Mouse (Mus musculus) neural tube, embryonic 14.5 days (tissue): ENCODE results near the gene Olfr92. TPM values are rescaled to one million over a fixed set of nuclear protein-coding genes. Genes with fewer than 3 reads are reported as not detected.
"Not testable (repeated sequence)": the region's sequence is repeated elsewhere in the genome, so short reads cannot be mapped to it uniquely, and the experiment has no call there.

ENCODE experiments used
- ATAC-seq: fragments of 200-750 bp; cut with Nextera tagmentation; 2 replicates; pipeline ENCODE4 v1.8.0; 2017; ENCODE audit warnings: low read depth, mild to moderate bottlenecking, moderate TSS enrichment, moderate library complexity
- H3K27ac ChIP-seq: fragments of 300-500 bp; sonication (generic); 2 replicates; pipeline ENCODE4 v1.5.1; 2014; ENCODE audit warnings: low read depth, mild to moderate bottlenecking, control low read depth, low read length, moderate library complexity, mixed read lengths
- H3K27me3 ChIP-seq: fragments of 300-500 bp; sonication (generic); 2 replicates; pipeline ENCODE4 v1.6.1; 2014; ENCODE audit warnings: low read length; ENCODE audit not compliant: control insufficient read depth, insufficient read depth
- H3K36me3 ChIP-seq: fragments of 300-500 bp; sonication (generic); 2 replicates; pipeline ENCODE4 v1.6.1; 2014; ENCODE audit warnings: low read length, mixed read lengths; ENCODE audit not compliant: control insufficient read depth, insufficient read depth
- H3K4me1 ChIP-seq: fragments of 300-500 bp; sonication (generic); 2 replicates; pipeline ENCODE4 v1.6.1; 2014; ENCODE audit warnings: low read length; ENCODE audit not compliant: control insufficient read depth, insufficient read depth
- H3K4me2 ChIP-seq: fragments of 300-500 bp; sonication (generic); 2 replicates; pipeline ENCODE4 v1.6.1; 2014; ENCODE audit warnings: mild to moderate bottlenecking, low read depth, low read length, control low read depth
- H3K4me3 ChIP-seq: fragments of 300-500 bp; sonication (generic); 2 replicates; pipeline ENCODE4 v1.5.1; 2014; ENCODE audit warnings: low read depth, low read length, control low read depth, mixed read lengths
- H3K9ac ChIP-seq: fragments of 300-500 bp; sonication (generic); replicated peaks from 2 replicates; pipeline ENCODE4 v1.6.1; 2014; ENCODE audit warnings: low read depth, mild to moderate bottlenecking, control low read depth, low read length, mixed read lengths
- H3K9me3 ChIP-seq: fragments of 300-500 bp; sonication (generic); 2 replicates; pipeline ENCODE4 v1.6.1; 2016; ENCODE audit warnings: low read length; ENCODE audit not compliant: control insufficient read depth
- WGBS: fragments of 180-500 bp; shearing (Covaris S2); extraction: QIAGEN DNeasy Blood & Tissue Kit; methylation state at CpG from one replicate; pipeline ENCODE4 v1.1.7; 2014; 5-methylcytosine and 5-hydroxymethylcytosine counted together
- polyA plus RNA-seq: library from polyadenylated mRNA; unstranded; fragments of >200 nt; fragmentation: Nextera tagmentation; extraction: Ambion mirVana; gene quantifications from 2 replicates; pipeline ENCODE4 v1.2.1, GENCODE M21; 2014

Olfr92 gene
- polyA plus RNA-seq, result not detected in 2 replicates

DNA sequence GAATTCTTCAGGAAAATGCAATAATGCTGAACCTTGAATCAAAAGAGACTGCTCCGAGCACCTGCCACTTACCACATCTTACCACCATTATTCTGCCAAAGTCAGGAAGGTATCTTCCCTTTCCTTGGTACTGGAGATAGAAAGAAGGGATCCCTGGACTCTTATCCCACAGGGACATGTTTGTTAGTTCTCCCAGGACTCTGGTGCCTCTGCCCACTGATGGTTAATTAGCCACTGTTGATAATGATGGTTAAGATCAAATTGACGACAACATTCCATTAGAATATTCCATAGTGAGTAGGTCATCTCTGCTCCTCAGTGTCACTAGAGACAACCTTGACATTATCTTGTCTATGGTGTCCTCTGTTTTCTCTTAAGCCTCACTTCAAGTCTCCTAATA lies at the start of gene Olfr92:
TSS of gene Olfr92 (minus strand) at position 101 of the 400 bp plus-strand sequence.
- H3K36me3 ChIP-seq, result no peaks in the 10 kb centered on the region
- H3K4me3 ChIP-seq, result no peak within 1 kb of the TSS
- H3K9ac ChIP-seq, result no peak within 1 kb of the TSS
- 94% methylated on average over 2 of the region's 2 CpGs for WGBS
- H3K9me3 ChIP-seq, result no peaks in the 10 kb centered on the region
- no peaks in the 10 kb centered on the region for H3K27me3 ChIP-seq
- no peak within 1 kb of the TSS for H3K27ac ChIP-seq
- ATAC-seq, result no peak
- no peaks in the 10 kb centered on the region for H3K4me1 ChIP-seq
- H3K4me2 ChIP-seq, result no peak within 1 kb of the TSS

DNA sequence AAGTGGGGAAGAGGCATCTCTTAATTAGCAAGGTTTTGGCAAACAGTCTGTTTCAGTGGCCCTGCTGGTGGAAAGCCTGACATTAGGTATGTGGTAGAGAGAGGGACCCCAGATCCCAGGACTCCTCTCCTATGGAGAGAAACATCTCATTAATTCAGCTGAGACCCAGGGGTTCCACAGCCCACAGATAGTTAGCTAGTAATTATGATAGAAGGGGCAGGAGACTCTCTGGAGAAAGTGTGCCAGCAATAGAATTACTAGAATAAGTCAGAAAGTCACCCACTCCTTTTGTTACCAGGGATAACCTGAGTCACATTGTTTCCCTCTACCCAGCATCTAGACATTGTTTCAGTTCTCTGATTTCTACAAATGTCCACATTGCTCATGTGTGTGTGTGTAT lies 41.5 kb upstream of the Olfr92 start, which contains the start of gene Olfr93:
TSS of gene Olfr93 (minus strand) at position 101 of the 400 bp plus-strand sequence.
- ATAC-seq, result no peak
- Histone ChIP-seq H3K27me3 (no peaks in the 10 kb centered on the region), H3K9ac (no peak within 1 kb of the TSS), H3K36me3 (no peaks in the 10 kb centered on the region), H3K9me3 (no peaks in the 10 kb centered on the region), H3K4me3 (no peak within 1 kb of the TSS), H3K4me1 (no peaks in the 10 kb centered on the region), H3K27ac (no peak within 1 kb of the TSS), H3K4me2 (no peak within 1 kb of the TSS)

DNA sequence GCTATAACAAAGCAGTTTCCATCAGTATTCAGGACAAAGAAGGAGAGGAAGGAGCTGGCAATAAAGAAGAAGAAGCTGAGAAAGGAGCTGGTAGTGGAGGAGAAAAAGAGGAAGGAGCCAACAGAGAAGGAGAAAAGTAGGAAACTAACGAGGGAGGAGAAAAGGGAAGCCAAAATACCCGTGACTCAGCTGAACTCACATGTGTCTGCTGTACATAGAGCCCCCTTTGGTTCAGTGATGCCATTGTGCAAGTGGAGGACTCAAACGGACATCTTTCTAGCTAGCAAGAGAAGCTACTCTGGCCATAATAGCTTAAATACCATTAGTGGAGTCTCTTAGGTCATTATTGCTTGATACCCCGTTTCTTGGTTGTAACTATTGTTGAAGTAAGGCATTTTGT lies 11.5 kb upstream of the Olfr92 start:
- ATAC-seq, H3K27me3 ChIP-seq, H3K9ac ChIP-seq, H3K4me1 ChIP-seq, H3K27ac ChIP-seq, H3K36me3 ChIP-seq, H3K4me3 ChIP-seq, H3K4me2 ChIP-seq, H3K9me3 ChIP-seq: not testable (repeated sequence)
- 76% methylated on average over 4 of the region's 4 CpGs for WGBS

DNA sequence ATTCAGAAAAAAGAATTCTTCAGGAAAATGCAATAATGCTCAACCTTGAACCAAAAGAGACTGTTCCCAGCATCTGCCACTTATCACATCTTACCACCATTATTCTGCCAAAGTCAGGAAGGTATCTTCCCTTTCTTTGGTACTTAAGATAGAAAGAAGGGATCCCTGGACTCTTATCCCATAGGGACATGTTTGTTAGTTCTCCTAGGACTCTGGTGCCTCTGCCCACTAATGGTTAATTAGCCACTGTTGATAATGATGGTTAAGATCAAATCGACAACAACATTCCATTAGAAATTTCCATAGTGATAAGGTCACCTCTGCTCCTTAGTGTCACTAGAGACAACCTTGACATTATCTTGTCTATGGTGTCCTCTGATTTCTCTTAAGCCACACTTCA lies 21.7 kb downstream of the Olfr92 start, which contains the start of gene Olfr91:
TSS of gene Olfr91 (minus strand) at position 101 of the 400 bp plus-strand sequence.
- 95% methylated on average over 1 of the region's 1 CpGs for WGBS
- ATAC-seq, result no peak
- H3K9me3 ChIP-seq, result no peaks in the 10 kb centered on the region

DNA sequence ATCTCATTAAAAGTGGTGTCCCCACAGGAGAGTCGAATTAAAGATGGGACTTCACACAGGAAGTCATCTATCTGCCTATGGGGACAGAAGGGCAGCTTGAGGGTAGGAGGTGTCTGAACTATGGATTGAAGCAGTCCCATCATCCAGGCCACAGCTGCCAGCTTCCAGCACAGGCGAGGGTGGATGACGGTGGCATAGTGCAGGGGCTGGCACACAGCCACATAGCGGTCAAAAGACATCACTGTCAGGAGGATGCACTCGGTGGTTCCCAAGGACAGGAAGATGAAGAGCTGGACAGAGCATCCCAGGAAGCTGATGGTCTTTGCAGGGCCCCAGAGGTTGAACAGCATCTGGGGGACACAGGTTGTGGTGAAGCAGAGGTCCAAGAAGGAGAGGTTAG lies 26.6 kb downstream of the Olfr92 start:
- H3K27me3 ChIP-seq, result no peaks in the 10 kb centered on the region
- no peaks in the 10 kb centered on the region for H3K4me1 ChIP-seq
- no peak overlapping the region for H3K9ac ChIP-seq
- H3K4me2 ChIP-seq, result no peak overlapping the region
- no peak overlapping the region for H3K4me3 ChIP-seq
- H3K36me3 ChIP-seq, result no peaks in the 10 kb centered on the region
- H3K27ac ChIP-seq, result no peak overlapping the region
- no peak for ATAC-seq
- WGBS, result 82% methylated on average over 5 of the region's 5 CpGs
- H3K9me3 ChIP-seq, result no peaks in the 10 kb centered on the region

More for the DNA sequence above, 21.7 kb downstream of the Olfr92 start, which contains the start of gene Olfr91:
- Histone ChIP-seq H3K27ac (no peak within 1 kb of the TSS), H3K9ac (no peak within 1 kb of the TSS), H3K27me3 (no peaks in the 10 kb centered on the region), H3K4me3 (no peak within 1 kb of the TSS), H3K36me3 (no peaks in the 10 kb centered on the region), H3K4me1 (no peaks in the 10 kb centered on the region), H3K4me2 (no peak within 1 kb of the TSS)

DNA sequence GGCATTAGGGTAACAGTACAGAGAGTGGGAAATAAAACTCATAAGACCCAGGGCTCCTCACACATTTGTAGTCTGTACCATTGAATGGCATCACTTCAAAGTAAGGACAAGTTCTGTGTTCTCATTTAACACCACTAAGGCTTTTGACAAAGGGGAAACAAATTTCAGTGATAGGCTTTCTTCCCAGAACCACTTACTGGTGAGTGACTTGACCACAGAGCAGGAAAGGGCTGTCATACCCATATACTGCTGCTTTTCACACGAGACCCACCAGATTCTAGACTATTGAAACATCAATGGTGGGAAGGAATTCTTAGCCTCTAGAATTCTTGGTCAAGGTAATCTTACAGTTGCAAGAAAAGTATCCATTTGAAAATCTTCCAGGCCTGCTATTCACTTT lies 27.7 kb downstream of the Olfr92 start:
- Histone ChIP-seq H3K4me3 (no peak overlapping the region), H3K27ac (no peak overlapping the region), H3K4me1 (no peaks in the 10 kb centered on the region), H3K9ac (no peak overlapping the region), H3K27me3 (no peaks in the 10 kb centered on the region), H3K4me2 (no peak overlapping the region), H3K9me3 (no peaks in the 10 kb centered on the region), H3K36me3 (no peaks in the 10 kb centered on the region)
- 78% methylated on average over 1 of the region's 1 CpGs for WGBS
- ATAC-seq, result no peak

DNA sequence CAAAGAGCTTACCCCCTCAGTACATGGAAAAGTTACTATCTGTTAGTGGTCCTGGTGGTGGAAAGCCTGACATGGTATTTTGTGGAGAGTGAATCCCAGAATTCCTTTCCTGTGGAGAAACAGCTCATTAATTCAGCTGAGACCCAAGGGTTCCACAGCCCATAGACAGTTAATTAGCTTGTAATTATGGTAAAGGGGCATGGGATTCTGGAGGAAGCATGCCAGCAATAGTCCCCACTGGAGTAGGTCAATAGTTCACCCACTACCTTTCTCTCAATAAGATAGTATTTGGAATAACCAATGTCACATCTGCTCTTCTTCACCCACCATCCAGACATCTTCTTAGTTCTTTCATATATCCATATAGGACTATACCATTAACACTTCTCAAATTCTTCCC lies 31.5 kb downstream of the Olfr92 start, which contains the start of gene Olfr90:
TSS of gene Olfr90 (minus strand) at position 101 of the 400 bp plus-strand sequence.
- ATAC-seq, result no peak
- Histone ChIP-seq H3K27me3 (no peaks in the 10 kb centered on the region), H3K9ac (no peak within 1 kb of the TSS)

DNA sequence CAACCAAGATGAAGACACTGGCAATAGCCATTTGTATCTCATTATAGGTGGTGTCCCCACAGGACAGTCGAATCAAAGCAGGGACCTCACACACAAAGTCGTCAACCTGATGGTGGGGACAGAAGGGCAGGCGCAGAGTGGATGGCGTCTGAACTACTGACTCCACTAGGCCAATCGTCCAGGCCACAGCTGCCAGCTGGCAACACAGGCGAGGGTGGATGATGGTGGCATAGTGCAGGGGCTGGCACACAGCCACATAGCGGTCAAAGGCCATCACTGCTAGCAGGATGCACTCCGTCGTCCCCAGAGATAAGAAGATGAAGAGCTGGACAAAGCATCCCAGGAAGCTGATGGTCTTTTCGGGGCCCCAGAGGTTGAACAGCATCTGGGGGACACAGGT lies 34.3 kb downstream of the Olfr92 start:
- H3K27me3 ChIP-seq, result no peaks in the 10 kb centered on the region
- no peak for ATAC-seq
- no peak overlapping the region for H3K4me2 ChIP-seq
- no peak overlapping the region for H3K9ac ChIP-seq
- H3K4me3 ChIP-seq, result no peak overlapping the region
- H3K36me3 ChIP-seq, result no peaks in the 10 kb centered on the region
- no peaks in the 10 kb centered on the region for H3K9me3 ChIP-seq
- H3K27ac ChIP-seq, result no peak overlapping the region
- no peaks in the 10 kb centered on the region for H3K4me1 ChIP-seq
- WGBS, result 79% methylated on average over 10 of the region's 10 CpGs

More for the DNA sequence above, 31.5 kb downstream of the Olfr92 start, which contains the start of gene Olfr90:
- no peaks in the 10 kb centered on the region for H3K4me1 ChIP-seq
- H3K27ac ChIP-seq, result no peak within 1 kb of the TSS
- no peak within 1 kb of the TSS for H3K4me2 ChIP-seq
- no peak within 1 kb of the TSS for H3K4me3 ChIP-seq
- no peaks in the 10 kb centered on the region for H3K36me3 ChIP-seq
- no peaks in the 10 kb centered on the region for H3K9me3 ChIP-seq

DNA sequence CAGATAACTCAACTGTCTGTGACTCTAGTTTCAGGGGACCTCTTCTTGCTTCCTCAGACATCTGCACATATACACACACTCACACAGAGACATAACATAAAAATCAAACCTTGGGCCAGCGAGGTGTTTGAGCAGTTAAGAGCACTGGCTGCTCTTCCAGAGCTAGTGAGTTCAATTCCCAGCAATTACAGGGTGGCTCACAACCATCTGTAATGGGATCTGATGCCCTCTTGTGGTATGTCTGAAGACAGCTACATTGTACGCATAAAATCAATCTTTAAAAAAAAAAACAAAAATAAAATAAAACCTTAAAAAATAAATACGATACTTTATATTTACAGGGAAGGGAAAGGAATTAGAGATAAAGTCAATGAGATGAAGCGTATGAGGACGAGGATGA lies 35.3 kb downstream of the Olfr92 start:
- H3K4me2 ChIP-seq, result no peak overlapping the region
- WGBS, result 68% methylated on average over 5 of the region's 5 CpGs
- ATAC-seq, result no peak
- no peaks in the 10 kb centered on the region for H3K27me3 ChIP-seq
- H3K4me3 ChIP-seq, result no peak overlapping the region
- H3K9me3 ChIP-seq, result no peaks in the 10 kb centered on the region
- H3K4me1 ChIP-seq, result no peaks in the 10 kb centered on the region; the same call in 1 of the 2 replicates
- no peaks in the 10 kb centered on the region for H3K36me3 ChIP-seq
- H3K27ac ChIP-seq, result no peak overlapping the region
- H3K9ac ChIP-seq, result no peak overlapping the region
